Mouse (Mus musculus): ENCODE data around the gene Carmil3. TPM values are rescaled to one million over a fixed set of nuclear protein-coding genes. Genes with fewer than 3 reads are reported as not detected.

Gene Carmil3
- polyA plus RNA-seq, 1 experiment from 2014 or later: 30.2 TPM

GRCm38 (mm10) chr14:55520451-55521361, 30.3 kb downstream of the Carmil3 start:
- under 1% methylated on average over 61 of the region's 61 CpGs for WGBS

DNA sequence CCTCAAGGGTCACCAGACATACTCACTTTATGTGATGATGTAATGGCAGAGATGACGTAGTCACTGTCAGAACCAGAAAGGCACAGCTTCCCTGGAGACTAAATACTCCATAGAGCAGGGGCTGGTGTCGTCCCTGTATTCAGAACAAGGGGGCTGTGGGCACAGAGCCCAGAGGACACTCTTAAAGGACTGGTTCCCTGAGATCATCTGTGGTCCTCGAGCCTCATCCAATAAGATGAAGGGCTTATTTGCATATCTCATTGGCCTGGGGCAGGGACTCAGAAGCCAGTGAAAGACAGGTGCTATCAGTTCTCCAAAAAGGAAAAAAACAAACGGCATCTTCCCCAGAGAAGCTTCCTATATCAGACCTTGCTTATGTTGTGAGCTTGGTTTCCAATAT, 33.6 kb downstream of the Carmil3 start:
- Histone ChIP-seq H3K9me3 (no peaks in the 10 kb centered on the region), H3K27me3 (no peaks in the 10 kb centered on the region; the same call in 1 of the 2 replicates), H3K9ac (replicated peaks) (no peak overlapping the region), H3K4me2 (replicated peaks) (no peak overlapping the region), H3K4me1 (peaks cover 16% of the 10 kb centered on the region), H3K36me3 (no peaks in the 10 kb centered on the region), H3K4me3 (no peak overlapping the region), H3K27ac (replicated peaks) (no peak overlapping the region)
- ATAC-seq (replicated peaks): no peak
- WGBS: 54% methylated on average over 4 of the region's 4 CpGs

More at GRCm38 (mm10) chr14:55520451-55521361, 30.3 kb downstream of the Carmil3 start:
- peak; percentile 77 for ATAC-seq (replicated peaks)
- H3K4me3 ChIP-seq: peak overlapping the region; percentile 54
- H3K4me1 ChIP-seq: peaks cover 19% of the 10 kb centered on the region
- H3K27ac ChIP-seq (replicated peaks): peak overlapping the region; percentile 62
- no peaks in the 10 kb centered on the region; the same call in 1 of the 2 replicates for H3K27me3 ChIP-seq
- H3K36me3 ChIP-seq: no peaks in the 10 kb centered on the region
- no peaks in the 10 kb centered on the region for H3K9me3 ChIP-seq
- H3K4me2 ChIP-seq (replicated peaks): peak overlapping the region; percentile 91
- peak overlapping the region; percentile 55 for H3K9ac ChIP-seq (replicated peaks)

DNA sequence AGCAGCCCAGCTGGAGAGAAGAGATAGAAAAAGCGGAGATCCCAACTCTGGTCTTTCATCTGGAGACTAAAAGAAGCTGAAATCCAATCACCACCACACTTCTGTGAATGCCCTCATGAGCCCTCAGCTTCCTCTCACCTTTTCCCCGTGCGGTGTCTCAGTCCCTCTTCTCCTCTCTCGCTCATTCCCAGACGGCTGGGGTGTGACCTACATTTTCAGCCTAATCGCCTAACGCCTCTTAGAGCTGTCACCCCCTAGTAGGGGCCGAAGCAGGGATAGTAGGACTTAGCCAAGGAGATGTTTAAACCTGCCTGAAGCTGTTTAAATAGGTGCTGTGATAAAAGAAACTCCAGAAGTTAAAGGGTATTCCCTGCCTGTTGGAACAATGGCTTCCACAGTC, 34.3 kb downstream of the Carmil3 start, which contains the start of gene Nrl:
Gene Nrl, minus strand, starts transcription at position 197 of the 400 bp plus-strand sequence.
- H3K27me3 ChIP-seq: no peaks in the 10 kb centered on the region; the same call in 1 of the 2 replicates
- H3K27ac ChIP-seq (replicated peaks): no peak within 1 kb of the TSS
- H3K9me3 ChIP-seq: no peaks in the 10 kb centered on the region
- ATAC-seq (replicated peaks): no peak
- H3K4me1 ChIP-seq: peaks cover 11% of the 10 kb centered on the region; the same call in 1 of the 2 replicates
- H3K9ac ChIP-seq (replicated peaks): no peak within 1 kb of the TSS
- WGBS: 42% methylated on average over 8 of the region's 8 CpGs
- no peak within 1 kb of the TSS for H3K4me2 ChIP-seq (replicated peaks)
- H3K4me3 ChIP-seq: no peak within 1 kb of the TSS
- no peaks in the 10 kb centered on the region for H3K36me3 ChIP-seq

GRCm38 (mm10) chr14:55526674-55527073, 36.2 kb downstream of the Carmil3 start:
- Histone ChIP-seq H3K9me3 (no peaks in the 10 kb centered on the region), H3K27me3 (no peaks in the 10 kb centered on the region; the same call in 1 of the 2 replicates), H3K9ac (replicated peaks) (no peak overlapping the region), H3K27ac (replicated peaks) (no peak overlapping the region), H3K36me3 (no peaks in the 10 kb centered on the region), H3K4me3 (no peak overlapping the region), H3K4me1 (no peaks in the 10 kb centered on the region), H3K4me2 (replicated peaks) (no peak overlapping the region)
- WGBS: 84% methylated on average over 2 of the region's 2 CpGs
- no peak for ATAC-seq (replicated peaks)

DNA sequence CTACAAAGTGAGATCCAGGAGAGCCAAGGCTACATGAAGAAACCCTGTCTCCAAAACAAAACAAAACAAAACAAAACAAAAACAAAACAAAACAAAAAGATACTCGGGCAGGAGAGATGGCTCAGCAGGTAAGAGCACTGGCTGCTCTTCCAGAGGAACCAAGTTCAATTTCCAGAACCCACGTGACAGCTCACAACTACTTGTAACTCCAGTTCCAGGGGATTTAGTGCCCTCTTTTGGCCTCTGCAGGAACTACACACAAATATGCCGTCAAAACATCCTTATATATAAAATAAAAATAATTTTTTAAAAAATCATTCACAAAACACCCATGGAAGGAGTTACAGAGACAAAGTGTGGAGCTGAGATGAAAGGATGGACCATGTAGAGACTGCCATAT, 37.5 kb downstream of the Carmil3 start:
- no peak overlapping the region for H3K4me2 ChIP-seq (replicated peaks)
- WGBS: 27% methylated on average over 3 of the region's 3 CpGs
- no peak for ATAC-seq (replicated peaks)
- H3K4me3 ChIP-seq: no peak overlapping the region
- no peaks in the 10 kb centered on the region for H3K36me3 ChIP-seq
- no peak overlapping the region for H3K27ac ChIP-seq (replicated peaks)
- no peak overlapping the region for H3K9ac ChIP-seq (replicated peaks)
- no peaks in the 10 kb centered on the region for H3K4me1 ChIP-seq
- H3K9me3 ChIP-seq: no peaks in the 10 kb centered on the region
- no peaks in the 10 kb centered on the region for H3K27me3 ChIP-seq

GRCm38 (mm10) chr14:55536116-55536745, 45.8 kb downstream of the Carmil3 start:
- Histone ChIP-seq H3K9ac (replicated peaks) (no peak overlapping the region), H3K36me3 (no peaks in the 10 kb centered on the region), H3K27me3 (no peaks in the 10 kb centered on the region), H3K4me3 (no peak overlapping the region), H3K9me3 (no peaks in the 10 kb centered on the region), H3K27ac (replicated peaks) (no peak overlapping the region), H3K4me2 (replicated peaks) (no peak overlapping the region), H3K4me1 (peaks cover 13% of the 10 kb centered on the region)
- no peak for ATAC-seq (replicated peaks)
- 54% methylated on average over 6 of the region's 6 CpGs for WGBS

- peak within 1 kb of the TSS; percentile 86 for H3K4me2 ChIP-seq (replicated peaks)
- under 1% methylated on average over 32 of the region's 32 CpGs for WGBS
- peak within 1 kb of the TSS; percentile 58 for H3K4me3 ChIP-seq
- H3K27ac ChIP-seq (replicated peaks): peak within 1 kb of the TSS; percentile 85
- ATAC-seq (replicated peaks): peak; percentile 83
- H3K9me3 ChIP-seq: no peaks in the 10 kb centered on the region
- H3K9ac ChIP-seq (replicated peaks): peak within 1 kb of the TSS; percentile 72
- no peaks in the 10 kb centered on the region for H3K27me3 ChIP-seq
- H3K36me3 ChIP-seq: 0 out of 2 replicates have a peak, but pooled peaks cover 3% of the 10 kb centered on the region
- peaks cover 31% of the 10 kb centered on the region for H3K4me1 ChIP-seq
Measured at GRCm38 (mm10) chr14:55540067-55540786, 49.8 kb downstream of the Carmil3 start, which contains the start of gene Pck2. Gene Pck2 (plus strand): TSS chr14:55540266.

DNA sequence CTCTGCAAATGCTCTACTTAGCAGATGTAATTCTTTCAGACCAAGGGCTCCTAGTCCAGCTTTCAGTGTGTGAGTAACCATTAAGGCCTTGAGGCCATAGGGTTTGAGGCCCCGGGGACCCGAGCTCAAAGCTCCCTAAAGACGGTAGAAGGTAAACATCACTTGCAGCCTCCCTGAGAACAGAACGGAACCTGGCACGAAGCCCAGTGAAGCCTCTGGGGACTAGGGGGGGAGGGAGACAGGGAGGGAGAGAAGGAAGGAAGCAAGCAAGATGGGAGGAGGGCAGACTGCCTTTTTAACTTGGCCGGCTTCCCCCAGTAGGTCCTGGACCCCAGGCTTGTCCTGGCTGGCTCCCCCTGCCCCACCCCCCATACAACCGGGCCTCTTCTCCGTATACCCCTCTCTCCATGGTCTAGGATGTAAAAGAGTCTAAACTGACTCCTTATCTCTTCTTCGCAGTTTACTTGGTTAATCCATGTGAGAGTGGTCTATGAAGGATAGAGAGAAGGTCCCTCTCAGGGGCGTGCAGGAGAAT, 50.4 kb downstream of the Carmil3 start:
- 0 out of 2 replicates have a peak, but pooled peaks cover 3% of the 10 kb centered on the region for H3K36me3 ChIP-seq
- H3K4me2 ChIP-seq (replicated peaks): peak overlapping the region; percentile 86
- H3K9ac ChIP-seq (replicated peaks): peak overlapping the region; percentile 72
- H3K9me3 ChIP-seq: no peaks in the 10 kb centered on the region
- peak overlapping the region; percentile 58 for H3K4me3 ChIP-seq
- ATAC-seq (replicated peaks): peak; percentile 65
- peak overlapping the region; percentile 85 for H3K27ac ChIP-seq (replicated peaks)
- WGBS: 3% methylated on average over 10 of the region's 10 CpGs
- H3K4me1 ChIP-seq: peaks cover 31% of the 10 kb centered on the region
- H3K27me3 ChIP-seq: no peaks in the 10 kb centered on the region

GRCm38 (mm10) chr14:55542268-55542667, 51.8 kb downstream of the Carmil3 start:
- H3K9ac ChIP-seq (replicated peaks): no peak overlapping the region
- H3K4me2 ChIP-seq (replicated peaks): no peak overlapping the region
- H3K4me3 ChIP-seq: no peak overlapping the region
- H3K36me3 ChIP-seq: 0 out of 2 replicates have a peak, but pooled peaks cover 3% of the 10 kb centered on the region
- H3K4me1 ChIP-seq: peaks cover 31% of the 10 kb centered on the region
- WGBS: 95% methylated on average over 12 of the region's 12 CpGs
- no peaks in the 10 kb centered on the region for H3K27me3 ChIP-seq
- no peaks in the 10 kb centered on the region for H3K9me3 ChIP-seq
- no peak for ATAC-seq (replicated peaks)
- H3K27ac ChIP-seq (replicated peaks): no peak overlapping the region

- Histone ChIP-seq H3K4me3 (no peak overlapping the region), H3K4me1 (peaks cover 31% of the 10 kb centered on the region), H3K9ac (replicated peaks) (no peak overlapping the region), H3K4me2 (replicated peaks) (no peak overlapping the region), H3K9me3 (no peaks in the 10 kb centered on the region), H3K36me3 (peaks cover 19% of the 10 kb centered on the region), H3K27ac (replicated peaks) (no peak overlapping the region), H3K27me3 (no peaks in the 10 kb centered on the region)
- 41% methylated on average over 9 of the region's 9 CpGs for WGBS
- no peak for ATAC-seq (replicated peaks)
Measured at GRCm38 (mm10) chr14:55544334-55544733, 53.9 kb downstream of the Carmil3 start.

GRCm38 (mm10) chr14:55550191-55550590, 59.7 kb downstream of the Carmil3 start:
- 73% methylated on average over 6 of the region's 6 CpGs for WGBS
- H3K9ac ChIP-seq (replicated peaks): no peak overlapping the region
- no peak overlapping the region for H3K27ac ChIP-seq (replicated peaks)
- no peaks in the 10 kb centered on the region for H3K4me1 ChIP-seq
- H3K36me3 ChIP-seq: peaks cover 18% of the 10 kb centered on the region
- no peaks in the 10 kb centered on the region for H3K9me3 ChIP-seq
- H3K27me3 ChIP-seq: no peaks in the 10 kb centered on the region
- no peak overlapping the region for H3K4me2 ChIP-seq (replicated peaks)
- no peak overlapping the region for H3K4me3 ChIP-seq
- no peak for ATAC-seq (replicated peaks)
